Comparison of ENCODE assay signal across 12 mouse cellular contexts in genomic region chr10:122569546-122570202, GRCm38 (mm10).
DNase-seq lines count a peak whose midpoint lies in the region; ATAC-seq and TF ChIP-seq lines count a peak whose summit lies in the region.
"Had no signal": no experiment of that assay in that cellular context is flagged by ENCODE, and none has a peak within 500 bp of the region (broad histone marks: within the 10 kb centered on the region; RNA-seq: fewer than 3 reads in every experiment).

No protein-coding gene starts in this region.

- no peaks in the 10 kb centered on the region for H3K79me2 ChIP-seq in liver, adult 2 months (ENCODE audit: control insufficient read depth, insufficient read depth, low read length)

- peak; percentile 30 for DNase-seq in liver, adult 2 months (ENCODE audit: extremely low read depth, low read depth, low spot score)
- DNase-seq in liver, embryonic 11.5 days (ENCODE audit: low spot score), result no peak
- DNase-seq in Muller cell, postnatal 12 days (ENCODE audit: inconsistent ontology term), result peak; percentile 19
- DNase-seq in brain, adult 2 months (ENCODE audit: low read depth, low spot score), result peak; percentile 63
- DNase-seq in gastrocnemius, postnatal 10 days, result no peak
- no peak for DNase-seq in adrenal gland, adult 8-10 months
- DNase-seq: cerebellum, adult 11-12 months; embryo, embryonic 11 days; kidney, postnatal 14 days; lung, adult 18-20 months had no signal

- H3K9me3 ChIP-seq in liver, embryonic 11.5 days (ENCODE audit: control insufficient read depth, low read length), result no peaks in the 10 kb centered on the region
- H3K9me3 ChIP-seq: midbrain, embryonic 12.5 days had no signal

- no peak for ATAC-seq in liver, embryonic 11.5 days (replicated peaks; ENCODE audit: low FRiP score)
- ATAC-seq in megakaryocyte, adult 5-6 weeks (ENCODE audit: poor library complexity, severe bottlenecking), result peak; percentile 72

- H3K9ac ChIP-seq in liver, adult 2 months (ENCODE audit: low read depth, low read length), result no peak overlapping the region
- H3K9ac ChIP-seq in liver, embryonic 11.5 days (ENCODE audit: low read depth, low read length), result no peak overlapping the region
- H3K9ac ChIP-seq: midbrain, embryonic 12.5 days had no signal

- peaks cover 3% of the 10 kb centered on the region; the same call in 1 of the 2 replicates for H3K27me3 ChIP-seq in liver, adult 2 months (ENCODE audit: control insufficient read depth, insufficient read depth, low read length)
- H3K27me3 ChIP-seq in liver, embryonic 11.5 days (replicated peaks; ENCODE audit: control insufficient read depth, insufficient read depth, low read length), result no peaks in the 10 kb centered on the region
- H3K27me3 ChIP-seq: midbrain, embryonic 12.5 days had no signal

- H3K4me3 ChIP-seq in liver, adult 2 months (ENCODE audit: insufficient read depth, low read depth, low read length), result no peak overlapping the region
- H3K4me3 ChIP-seq in liver, embryonic 11.5 days (ENCODE audit: low read depth, low read length), result no peak overlapping the region
- H3K4me3 ChIP-seq: midbrain, embryonic 12.5 days had no signal

- no peak overlapping the region for H3K4me2 ChIP-seq in liver, embryonic 11.5 days
- H3K4me2 ChIP-seq: midbrain, embryonic 12.5 days had no signal

- no peaks in the 10 kb centered on the region for H3K36me3 ChIP-seq in liver, adult 2 months (ENCODE audit: control insufficient read depth, insufficient read depth, low read length)
- no peaks in the 10 kb centered on the region for H3K36me3 ChIP-seq in liver, embryonic 11.5 days (ENCODE audit: control insufficient read depth, insufficient read depth, low read length)
- H3K36me3 ChIP-seq: midbrain, embryonic 12.5 days had no signal

- no peaks in the 10 kb centered on the region for H3K4me1 ChIP-seq in liver, adult 2 months (ENCODE audit: control insufficient read depth, insufficient read depth, low read length)
- no peaks in the 10 kb centered on the region for H3K4me1 ChIP-seq in liver, embryonic 11.5 days (replicated peaks; ENCODE audit: control insufficient read depth, insufficient read depth, low read length)

- WGBS in liver, adult 2 months, result 78% methylated on average over 13 of the region's 13 CpGs
- WGBS in liver, embryonic 11.5 days, result 71% methylated on average over 13 of the region's 13 CpGs

- no peak for TF ChIP-seq POLR2A in liver, adult 2 months (IDR thresholded peaks at IDR 0.05; ENCODE audit: extremely low read depth, insufficient read depth, low read length)

- no peak for TF ChIP-seq CTCF in liver, adult 2 months (IDR thresholded peaks at IDR 0.05; ENCODE audit: low read depth, low read length)

- H3K27ac ChIP-seq in liver, adult 2 months (replicated peaks; ENCODE audit: insufficient read depth, low read depth, low read length), result no peak overlapping the region
- no peak overlapping the region for H3K27ac ChIP-seq in liver, embryonic 11.5 days (ENCODE audit: low read depth, low read length)
- H3K27ac ChIP-seq: midbrain, embryonic 12.5 days had no signal

Comparison
In these comparisons a context has a peak if more than half of its experiments do, and no peak if none do; other contexts are left out.
1. DNase-seq: peak in liver, adult 2 months (single experiment), Muller cell, postnatal 12 days (single experiment) and brain, adult 2 months (single experiment); none in liver, embryonic 11.5 days (single experiment), gastrocnemius, postnatal 10 days (single experiment) and adrenal gland, adult 8-10 months (single experiment).